Mouse (Mus musculus): Measurements from ENCODE around the gene Fezf2.

The Fezf2 gene

DNA sequence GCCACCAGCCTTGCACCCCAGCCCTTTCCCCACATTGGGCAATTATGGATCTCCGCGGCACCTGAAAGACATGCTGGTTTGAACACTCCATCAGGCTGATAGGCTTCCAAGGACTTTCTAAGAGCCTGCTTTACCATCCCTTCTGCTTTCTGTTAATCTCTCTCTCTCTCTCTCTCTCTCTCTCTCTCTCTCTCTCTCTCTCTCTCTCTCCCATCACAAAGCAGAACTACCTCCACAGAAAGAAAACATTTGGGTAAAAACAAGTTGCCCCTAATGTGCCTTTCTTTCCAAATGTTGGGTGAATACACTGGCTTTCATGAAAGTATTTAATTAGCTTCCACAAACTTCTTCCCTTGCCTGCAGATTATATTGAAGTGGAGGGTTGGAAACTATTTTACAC lies at the start of gene Fezf2:
Fezf2 (minus strand) TSS at position 101 of the 400 bp plus-strand sequence.
- no peak for DNase-seq

DNA sequence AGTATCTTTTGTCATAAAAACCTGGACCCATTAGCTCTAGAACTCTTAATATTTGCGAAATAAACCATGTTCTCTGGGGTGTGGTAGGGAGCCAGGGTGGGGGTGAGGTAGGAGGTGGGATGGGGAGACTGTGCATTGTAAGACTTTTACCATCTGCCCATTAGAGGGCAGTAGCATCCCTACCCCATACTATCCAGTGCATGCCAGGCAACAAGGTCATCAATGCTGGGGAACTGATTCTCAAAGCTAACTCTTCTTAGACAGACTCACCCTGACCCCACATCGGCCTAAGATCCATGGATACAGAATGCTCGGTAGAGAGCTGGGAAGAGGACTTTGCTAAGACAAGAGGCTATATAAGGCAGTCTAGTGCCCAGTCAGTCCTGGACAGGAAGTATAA lies 49.6 kb upstream of the Fezf2 start:
- DNase-seq: no peak

DNA sequence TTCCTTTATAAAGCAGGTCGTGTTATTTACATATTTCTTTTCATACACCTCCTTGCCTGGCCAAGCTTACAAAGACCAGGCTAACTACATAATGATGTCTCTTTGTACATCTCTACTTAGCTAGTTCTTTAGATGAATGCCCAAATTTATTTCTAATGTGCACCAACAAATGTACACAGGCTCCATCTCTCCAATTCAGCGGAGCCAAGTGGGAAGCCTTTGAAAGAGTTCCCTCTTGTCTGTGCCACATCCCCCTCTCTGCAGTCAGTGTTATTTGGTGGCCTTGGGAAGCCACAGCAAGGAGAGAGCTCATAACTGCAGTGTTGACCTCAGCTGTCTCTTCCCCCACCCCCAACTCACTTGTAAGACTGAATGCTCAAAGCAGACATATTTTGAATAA lies 46.3 kb upstream of the Fezf2 start:
- no peak for DNase-seq

DNA sequence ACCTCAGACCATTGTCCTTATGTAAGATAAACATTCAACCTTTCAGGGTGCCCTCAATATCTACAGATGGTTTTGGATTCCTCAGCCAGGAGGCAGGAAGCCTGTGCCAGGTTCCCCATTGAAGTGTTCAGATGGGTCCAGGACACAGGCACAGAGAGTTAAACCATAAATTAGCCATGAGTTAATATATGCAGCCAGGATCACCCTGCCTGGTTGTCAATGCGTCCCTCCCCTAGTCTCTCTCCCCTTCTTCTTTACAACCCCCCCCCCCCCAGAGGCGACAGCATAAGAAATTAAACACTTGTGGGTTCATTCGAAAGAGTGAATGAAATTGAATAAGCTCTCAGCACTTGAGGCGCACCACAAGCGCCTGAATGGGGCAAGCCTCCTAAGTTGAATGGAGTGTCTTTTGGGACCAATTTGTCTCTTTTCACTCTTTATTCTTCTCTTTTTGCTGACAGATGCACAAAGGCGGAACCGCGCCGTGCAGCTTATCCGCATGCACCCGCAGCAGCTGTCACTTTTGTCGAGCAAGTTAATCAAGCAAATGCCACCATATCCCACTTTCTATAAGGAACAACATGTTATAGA lies 45.4 kb upstream of the Fezf2 start:
- DNase-seq: no peak

DNA sequence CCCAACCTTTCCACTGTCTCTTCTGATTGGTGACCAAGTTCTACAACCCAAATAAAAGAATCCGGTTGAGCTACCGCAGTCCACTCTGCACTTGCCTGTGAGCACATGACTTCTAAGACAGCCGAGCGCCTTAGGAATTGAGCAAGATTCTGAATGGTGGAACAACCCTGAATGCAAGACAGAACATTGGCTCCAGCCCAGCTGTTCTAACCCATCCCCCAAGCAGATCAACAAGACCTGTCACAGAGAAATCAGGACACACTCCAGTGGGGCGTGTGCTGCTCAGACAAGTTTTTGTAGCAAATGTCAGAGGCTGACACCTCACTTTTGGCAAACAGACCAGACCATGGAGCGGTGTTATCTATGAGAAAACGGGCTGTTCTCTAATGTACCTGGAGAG lies 43.2 kb upstream of the Fezf2 start:
- DNase-seq: no peak

DNA sequence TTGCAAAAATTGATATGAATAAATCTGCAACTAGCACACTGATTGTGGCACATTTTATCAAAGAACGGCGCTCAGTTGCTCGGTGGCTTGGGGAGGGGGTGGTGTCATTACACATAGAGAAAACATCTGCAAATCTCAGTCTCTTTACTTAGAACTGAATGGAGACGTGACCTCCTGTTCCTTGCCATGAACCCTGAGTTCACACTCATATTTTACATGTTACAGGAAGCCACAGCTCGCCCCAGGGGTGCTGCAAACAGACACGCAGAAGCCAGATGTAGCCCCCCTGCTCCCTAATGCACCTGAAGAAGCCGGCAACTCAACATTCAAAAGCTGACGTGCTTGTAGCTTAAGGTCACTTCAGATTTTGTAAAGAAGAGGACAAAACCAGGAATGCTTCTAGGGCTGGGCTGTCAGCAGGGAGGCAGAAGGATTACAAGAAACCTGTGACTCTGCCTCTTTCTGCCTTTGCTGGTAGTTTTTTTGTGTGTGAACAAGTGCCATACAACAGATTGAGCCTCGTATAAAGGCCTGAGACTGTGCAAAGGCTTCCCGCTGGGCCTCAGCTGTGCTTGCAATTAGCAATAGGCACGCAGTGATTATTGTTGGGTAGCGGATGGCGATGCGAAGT lies 40.9 kb upstream of the Fezf2 start:
- DNase-seq: no peak

DNA sequence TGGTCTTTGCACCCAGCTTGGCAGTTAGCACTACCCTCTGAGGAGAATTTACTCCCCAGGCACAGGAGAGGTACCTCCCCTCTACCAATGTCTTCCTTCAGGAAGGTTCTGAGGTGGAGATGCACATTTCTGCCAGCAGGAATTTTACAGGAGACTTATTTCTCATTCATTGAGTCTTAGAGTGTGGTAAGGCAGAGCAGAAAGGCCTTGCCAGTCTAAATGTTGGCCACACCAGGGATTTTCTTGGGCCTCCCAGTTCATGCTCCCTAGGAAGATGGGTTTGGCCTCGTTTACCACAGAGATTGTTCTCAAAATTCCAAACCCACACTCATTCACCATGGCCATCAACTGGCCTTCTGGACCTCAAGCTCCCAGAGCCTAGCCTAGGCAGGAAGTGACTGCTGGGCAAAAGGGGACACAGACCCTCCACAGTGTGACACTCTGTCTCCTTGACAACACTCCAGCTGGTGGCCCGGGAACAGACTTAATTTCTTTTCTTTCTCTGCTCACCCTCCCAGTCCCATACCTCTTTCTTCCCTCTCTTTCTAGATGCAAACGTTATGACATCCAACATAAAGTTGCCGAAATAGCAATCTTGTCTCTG lies 40.3 kb upstream of the Fezf2 start:
- DNase-seq: no peak

DNA sequence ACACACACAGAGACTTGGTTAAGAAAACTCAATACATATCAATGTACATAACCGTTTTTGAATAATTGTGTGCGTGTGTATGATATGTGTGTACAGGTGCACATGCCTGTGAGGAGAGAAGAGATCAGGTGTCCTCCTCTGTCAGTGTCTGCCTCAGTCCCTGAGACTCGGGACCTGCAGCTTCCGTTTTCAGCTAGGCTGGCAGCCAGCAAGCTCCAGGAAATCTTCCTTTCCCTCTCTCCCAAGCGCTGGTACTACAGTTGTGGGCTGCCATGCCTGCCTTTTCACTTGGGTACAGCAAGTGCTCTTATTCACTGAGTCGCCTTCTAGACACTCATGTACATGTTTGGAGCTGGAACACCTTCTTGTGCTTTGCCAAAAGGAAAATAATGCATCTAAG lies 39.2 kb upstream of the Fezf2 start:
- no peak for DNase-seq

DNA sequence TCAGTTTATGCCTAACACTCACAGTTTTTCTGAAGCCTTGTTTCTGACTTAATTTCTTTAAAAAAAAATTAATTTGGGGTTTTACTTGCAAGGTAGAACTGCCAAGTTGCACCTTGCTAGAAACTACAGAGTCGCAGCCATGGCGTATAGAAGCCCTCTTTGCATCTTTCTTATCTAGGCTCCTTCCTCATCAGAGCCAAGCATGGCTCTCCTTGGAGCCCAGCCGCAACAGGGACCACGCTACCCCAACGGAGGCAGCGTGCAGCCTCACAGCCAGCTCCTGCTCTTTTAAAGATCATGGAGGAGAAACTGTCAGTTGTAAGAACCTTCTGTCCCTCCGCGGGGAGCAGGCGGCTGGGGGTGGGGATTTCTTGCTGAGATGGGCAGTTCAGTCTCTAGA lies 29.9 kb upstream of the Fezf2 start:
- DNase-seq: no peak

DNA sequence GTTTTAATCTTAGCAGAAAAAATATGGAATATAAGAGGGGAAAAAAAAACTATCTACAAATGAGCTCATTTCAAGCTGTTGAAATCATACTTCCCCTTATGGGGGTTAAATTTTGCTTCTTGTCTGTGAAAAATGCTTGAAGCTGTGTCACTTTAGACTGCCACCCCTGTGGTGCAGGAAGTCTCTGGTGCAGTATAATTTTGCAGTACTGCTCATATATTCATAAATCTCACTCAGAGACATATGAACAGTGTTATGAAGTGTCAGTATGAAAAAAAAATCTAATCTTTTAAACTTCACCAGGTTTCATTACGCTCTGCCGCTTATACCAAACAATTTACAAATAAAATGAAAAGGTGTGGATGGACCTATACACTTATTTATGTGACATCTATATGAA lies 29.3 kb upstream of the Fezf2 start:
- no peak for DNase-seq

DNA sequence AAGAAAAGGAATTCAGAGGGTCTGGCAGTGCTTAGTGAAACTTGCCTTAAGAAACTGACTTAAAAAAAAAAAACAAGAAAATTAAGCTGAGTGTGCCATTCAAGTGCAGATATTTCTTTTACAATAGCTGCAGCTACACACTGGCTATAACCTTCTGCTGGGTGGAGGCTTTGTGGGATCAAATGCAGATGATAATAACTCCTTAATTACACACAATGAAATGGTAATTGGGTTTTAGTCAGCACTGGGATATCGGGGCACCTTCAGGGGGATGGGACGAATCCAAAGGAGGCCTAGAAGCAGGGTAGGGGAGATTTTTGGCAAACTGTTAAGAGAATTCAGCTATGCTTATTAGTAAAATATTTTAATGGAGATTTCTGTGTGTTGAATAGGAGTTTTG lies 27.5 kb upstream of the Fezf2 start:
- no peak for DNase-seq

DNA sequence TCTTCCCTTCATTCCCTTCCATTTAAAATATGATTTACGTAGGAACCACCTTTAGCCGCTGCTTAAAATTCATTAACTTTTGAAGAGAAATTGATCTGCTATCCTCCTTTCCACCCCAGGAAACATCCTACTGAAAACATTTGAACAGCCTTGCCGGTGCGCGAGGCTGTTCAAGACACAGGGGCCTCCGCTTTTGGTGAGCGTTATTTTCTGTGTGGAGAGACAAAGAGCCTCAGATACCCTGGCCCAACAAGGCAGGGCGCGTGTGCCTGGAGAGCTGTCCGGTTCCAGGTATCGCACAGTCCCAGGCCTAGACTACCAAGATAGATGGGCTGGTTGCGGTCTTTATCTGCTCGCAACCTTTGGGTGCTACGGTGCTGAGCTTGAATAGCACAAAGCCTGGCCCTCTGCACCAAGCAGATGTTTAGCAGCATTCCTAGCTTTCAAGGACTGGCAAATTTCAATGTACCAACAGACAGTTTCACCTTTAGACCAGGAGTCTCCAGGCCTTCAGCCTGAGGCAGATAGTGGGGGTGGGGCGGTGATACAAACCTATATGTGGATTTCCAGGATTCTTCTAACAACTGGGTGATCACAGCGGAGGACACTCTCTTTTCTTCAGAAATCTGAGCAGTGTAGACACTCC lies 2.4 kb upstream of the Fezf2 start:
- no peak for DNase-seq

DNA sequence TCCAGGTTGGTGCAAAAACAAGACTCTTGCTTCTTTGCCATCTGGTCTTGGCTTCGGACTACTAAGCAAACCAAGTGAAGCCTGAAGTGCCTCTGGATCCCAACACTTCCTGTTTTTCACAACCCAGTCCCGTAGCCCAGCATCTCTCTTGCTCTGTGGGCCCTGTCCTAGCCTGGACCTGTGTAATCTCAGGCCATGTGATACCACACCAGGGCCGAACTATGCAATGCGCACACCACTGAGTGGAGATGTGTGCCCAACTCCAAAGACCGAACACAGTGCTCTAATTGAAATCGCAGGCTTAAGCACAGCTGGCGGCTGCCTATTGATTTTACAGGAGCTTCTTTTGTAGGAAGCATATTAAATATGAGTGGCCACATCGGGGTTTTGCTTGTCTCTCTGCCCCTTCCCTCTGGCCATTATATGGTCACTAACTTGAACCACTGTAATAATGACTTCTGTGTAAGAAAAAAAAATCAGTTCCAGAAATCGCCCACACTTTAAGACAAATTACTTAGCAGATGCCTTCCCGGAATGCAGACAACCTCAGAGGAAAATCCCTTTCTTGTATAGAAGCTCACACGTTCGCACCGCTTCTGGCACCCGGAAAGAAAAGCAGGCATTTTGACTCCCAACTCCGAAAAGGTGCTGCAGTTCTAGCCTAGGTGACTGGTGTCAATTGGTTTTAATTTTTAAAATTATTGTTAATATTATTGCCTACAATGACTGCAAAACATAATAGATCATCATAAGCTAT lies 1.5 kb upstream of the Fezf2 start:
- DNase-seq: no peak

DNA sequence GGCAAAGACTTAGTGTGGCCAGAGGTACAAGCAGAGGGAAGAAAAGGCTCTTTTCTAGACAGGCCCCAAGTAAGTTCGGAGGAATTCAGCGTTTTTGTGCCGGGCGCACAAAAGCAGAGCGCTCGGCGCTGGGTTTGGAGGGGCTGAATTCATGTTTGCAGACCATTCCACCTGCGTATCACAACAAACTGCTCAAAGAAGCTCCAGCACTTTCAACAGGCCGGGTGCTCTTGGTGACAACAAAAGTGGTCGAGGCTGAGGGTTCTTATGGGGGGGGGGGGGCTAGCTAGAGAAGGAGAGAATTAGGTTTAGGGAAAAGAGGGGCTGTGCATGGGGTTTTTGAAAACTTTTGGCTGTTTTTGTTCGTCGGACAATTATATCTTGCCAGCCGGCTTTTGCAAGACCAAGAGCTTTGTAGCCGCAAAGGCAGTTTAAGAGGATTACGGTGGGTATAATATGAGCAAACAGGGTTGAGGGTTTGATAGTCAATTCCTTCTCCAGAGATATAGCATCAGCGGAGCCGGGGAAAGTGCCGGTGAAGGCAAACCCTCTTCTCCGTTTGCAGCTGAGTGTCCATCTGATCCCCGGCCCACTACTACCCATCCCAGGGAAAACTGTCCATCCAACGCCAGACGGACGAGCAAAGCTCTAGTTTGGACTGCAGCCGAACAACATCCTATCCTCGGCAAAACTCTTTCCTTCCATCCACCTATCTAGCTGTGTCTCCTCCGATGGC lies 956 bp downstream of the Fezf2 start:
- DNase-seq: no peak

DNA sequence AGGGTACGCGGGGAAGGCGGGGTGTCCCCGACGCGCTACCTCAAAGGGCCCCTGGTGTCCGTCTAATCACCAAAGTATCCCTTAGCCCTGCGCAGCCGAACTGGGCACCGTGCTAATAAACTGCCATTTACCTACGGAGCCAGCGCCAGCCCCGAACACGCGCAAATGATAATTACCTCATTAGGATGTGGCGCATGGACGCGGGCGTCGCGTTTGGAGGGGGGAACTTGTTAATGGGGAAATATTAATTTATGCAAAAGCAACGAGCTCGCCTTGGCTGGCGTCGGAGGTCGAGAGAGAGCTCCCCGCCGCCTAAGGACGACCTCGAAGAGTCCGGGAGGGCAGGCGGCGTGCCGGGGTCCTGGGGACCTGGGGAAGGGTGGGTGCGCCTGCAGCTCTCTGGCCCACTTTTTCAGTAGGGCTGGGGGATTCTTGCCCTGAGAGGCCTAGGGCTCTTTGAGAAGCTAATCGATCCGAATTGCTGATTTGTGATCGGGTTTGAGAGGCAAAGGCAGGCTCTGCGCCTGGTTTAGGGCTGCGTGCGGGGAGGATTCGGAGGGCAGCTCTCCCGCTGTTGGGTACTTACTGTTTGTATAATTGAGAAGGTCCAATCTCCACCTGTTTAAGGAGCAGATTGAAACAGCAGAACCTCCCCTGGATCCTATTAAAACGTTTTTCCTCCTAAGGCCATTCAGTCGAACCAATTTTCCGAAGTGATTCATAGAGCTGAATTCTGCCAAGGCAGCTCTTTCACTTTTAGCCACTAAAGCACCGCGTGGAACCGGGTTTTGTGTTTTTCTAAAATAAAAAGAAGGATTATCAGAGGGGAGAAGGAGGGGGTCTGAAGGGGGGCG lies 1.8 kb downstream of the Fezf2 start:
- DNase-seq: no peak

DNA sequence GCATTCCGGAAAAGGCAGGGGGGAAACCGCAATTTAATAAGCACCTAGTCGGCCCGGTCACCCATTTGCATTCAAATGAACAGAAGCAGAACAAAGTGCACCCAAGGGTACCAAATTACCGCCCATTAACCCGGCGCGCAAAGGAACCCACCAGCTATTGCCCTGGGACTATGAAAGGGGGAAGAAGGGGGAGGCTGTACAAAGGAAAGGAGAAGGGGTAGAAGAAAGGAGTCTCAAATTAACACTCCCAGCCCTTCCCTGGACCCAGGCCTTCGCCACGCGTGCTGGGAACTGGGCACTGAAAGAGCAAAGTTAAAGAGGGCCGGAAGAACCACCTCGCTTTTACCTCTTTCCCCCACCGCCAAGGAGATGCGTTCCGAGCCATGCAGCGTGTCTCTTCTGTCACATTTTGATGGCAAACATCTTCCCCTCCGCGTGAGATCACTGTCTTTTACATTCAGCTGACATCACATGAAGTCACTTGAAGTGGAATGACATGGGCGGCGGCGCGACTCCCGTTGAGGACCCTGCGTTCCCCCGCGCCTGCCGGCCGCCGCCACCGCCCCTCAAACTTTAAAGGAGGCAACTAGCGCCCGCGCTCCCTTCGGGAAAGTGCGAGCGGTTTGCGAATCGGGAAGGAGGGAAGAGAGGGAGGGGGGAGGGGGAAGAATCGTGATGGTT lies 2.6 kb downstream of the Fezf2 start:
- DNase-seq: no peak

DNA sequence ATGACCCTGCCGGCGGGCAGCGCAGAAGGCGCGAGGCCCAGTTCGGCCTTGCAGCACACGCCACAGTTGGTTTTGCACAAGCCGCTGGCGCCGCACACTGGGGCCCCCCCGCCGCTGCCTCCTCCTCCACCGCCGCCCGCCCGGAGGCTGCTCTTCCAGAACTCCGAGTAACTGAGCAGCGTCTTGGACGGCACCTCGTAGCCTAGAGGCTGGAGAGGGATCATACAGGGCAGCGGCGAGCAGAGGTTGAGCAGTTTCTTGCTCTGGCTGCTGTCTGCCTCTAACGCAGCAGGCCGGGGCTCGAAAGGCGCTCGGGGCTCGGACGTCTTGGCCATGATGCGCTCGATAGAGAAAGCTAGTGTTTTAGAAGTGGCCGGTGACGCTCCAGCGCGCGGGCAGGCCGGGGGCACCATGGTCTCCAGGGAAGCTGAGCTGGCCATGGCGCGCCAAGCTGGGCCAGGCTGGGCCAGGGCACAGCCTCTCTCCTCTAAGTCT lies 3.2 kb downstream of the Fezf2 start:
- DNase-seq: no peak

DNA sequence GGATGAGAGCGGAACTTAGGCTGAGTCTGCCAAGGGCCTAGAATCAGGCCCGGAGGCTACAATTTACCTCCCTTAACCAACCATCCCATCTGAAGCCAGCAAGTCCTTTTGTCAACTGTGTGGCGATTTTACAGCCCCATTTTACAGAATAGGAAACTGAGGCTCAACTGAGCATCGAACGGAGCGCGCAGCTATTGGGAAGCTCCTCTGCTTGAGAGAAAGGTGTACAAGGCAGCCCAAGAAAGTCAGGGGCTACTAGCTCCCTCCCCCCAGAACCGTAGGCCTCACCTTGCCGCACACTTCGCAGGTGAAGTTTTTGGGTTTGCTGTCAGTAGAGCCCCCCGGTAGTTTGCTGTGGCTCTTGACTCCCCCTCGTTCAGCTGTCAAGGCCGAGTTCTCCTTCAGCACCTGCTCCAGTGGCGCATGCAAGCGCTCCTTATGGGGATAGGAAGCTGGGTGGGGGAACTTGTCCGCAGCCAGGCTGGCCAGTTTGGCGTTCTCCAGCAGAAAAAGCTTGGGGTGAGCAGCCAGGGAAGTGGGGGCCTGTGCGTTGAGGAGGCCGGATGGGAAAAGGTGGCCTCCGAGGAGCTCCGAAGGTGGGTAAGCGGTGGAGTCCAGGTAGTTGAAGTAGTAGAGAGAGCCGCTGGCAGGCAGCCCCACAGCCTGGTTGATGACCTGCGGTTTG lies 3.8 kb downstream of the Fezf2 start:
- no peak for DNase-seq

DNA sequence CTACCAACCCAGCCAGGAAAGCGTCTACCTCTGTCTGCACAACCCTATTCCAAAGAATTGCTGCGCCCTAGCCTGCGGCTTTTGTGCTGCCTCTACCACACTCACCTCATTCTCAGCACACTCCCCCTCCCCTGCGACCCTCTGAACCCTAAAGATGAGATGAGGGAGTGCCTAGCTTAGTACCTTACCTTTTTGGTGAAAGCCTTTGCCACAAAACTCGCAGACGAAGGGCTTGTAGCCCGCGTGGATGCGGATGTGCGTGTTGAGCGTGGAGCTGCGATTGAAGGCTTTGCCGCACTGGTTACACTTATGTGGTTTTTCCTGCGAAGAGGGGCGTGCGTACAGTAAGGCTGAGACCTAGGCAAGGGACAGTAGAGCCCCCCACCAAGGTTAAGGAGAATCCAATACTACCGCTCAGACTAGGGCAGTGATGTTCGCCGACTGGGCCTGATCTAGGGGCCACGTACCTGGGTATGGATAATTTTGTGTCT lies 4.5 kb downstream of the Fezf2 start:
- no peak for DNase-seq

DNA sequence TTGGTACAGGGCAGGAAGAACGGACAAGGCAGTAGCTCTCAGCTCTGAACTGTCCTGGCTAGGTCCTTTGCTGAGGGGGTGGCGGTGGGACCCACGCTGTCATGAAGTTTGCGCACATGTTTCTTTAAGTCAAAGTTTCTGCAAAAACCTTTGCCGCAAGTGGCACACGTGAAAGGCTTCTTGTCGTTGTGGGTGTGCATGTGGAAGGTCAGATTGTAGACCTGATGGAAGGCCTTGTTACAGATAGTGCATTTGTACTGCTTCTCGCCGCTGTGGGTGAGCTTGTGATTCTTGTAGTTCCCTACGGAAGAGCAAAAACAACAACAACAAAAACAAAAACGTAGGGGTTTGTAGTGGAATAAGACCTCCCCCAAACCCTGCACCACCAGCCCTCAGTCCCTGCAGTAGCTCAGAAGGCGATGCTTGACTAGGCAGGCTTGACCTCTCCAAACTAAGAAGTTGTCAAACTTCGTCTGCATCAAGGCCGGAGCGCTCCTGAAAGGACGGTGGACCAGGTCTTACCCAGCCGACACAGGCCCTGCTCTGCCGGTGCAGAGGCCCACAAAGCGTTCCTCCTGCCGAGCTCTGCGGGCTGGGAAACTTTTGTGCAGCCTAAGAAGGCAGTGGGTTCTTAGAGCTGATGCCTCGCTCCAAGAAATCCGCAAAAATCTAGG lies 5.4 kb downstream of the Fezf2 start:
- no peak for DNase-seq

Data from thymus, postnatal 36 days (tissue).